Mouse (Mus musculus) bone marrow, adult 2 months (tissue): ENCODE measurements around the gene Kcnj8.

Experiments used
- CTCF ChIP-seq: fragments of 200-500 bp; IDR thresholded peaks from 2 replicates; pipeline ENCODE4 v1.5.1; 2011; ENCODE audit warnings: low read length, control low read depth; ENCODE audit not compliant: control insufficient read depth, insufficient read depth
- POLR2A ChIP-seq: fragments of 200-500 bp; IDR thresholded peaks from 2 replicates; pipeline ENCODE4 v1.6.1; 2011; ENCODE audit warnings: low read depth, mild to moderate bottlenecking, control low read depth, low read length, borderline replicate concordance; ENCODE audit not compliant: control insufficient read depth

DNA sequence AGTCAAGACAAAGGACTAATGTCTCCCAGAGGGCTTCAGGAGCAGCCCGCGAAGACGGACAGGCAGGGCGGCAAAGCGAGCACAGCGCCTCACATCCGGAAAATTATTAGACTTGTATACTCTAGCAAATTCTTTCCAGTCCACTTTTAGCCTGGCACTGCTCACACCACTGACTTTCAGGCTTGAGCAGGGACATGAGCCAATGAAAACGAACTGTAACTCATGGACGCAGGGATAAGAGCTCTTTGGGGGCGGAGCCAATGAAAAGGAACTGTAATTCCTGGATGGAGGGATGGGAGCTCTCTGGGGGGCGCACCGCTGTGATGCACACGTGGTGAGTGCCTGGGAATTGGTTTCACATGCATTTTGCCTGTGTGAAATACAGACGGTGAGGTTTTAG is 26.3 kb downstream of the Kcnj8 start:
- TF ChIP-seq CTCF (no peak), POLR2A (no peak)
